Mouse (Mus musculus) forebrain, embryonic 16.5 days (tissue): ENCODE measurements around the gene Bub3. TPM values are rescaled to one million over a fixed set of nuclear protein-coding genes. Genes with fewer than 3 reads are reported as not detected.
A peak's percentile ranks its signal among the peaks of the same experiment; 100 is the strongest.

Experiments
- ATAC-seq: fragments of 200-750 bp; cut with Nextera tagmentation; 2 replicates; pipeline ENCODE4 v1.8.0; 2017; ENCODE audit warnings: mild to moderate bottlenecking, moderate library complexity
- H3K27ac ChIP-seq: fragments of 300-500 bp; sonication (generic); 2 replicates; pipeline ENCODE4 v1.5.1; 2014; ENCODE audit warnings: low read length, control low read depth
- H3K27me3 ChIP-seq: fragments of 300-500 bp; sonication (generic); replicated peaks from 2 replicates; pipeline ENCODE4 v1.6.1; 2014; ENCODE audit warnings: low read length; ENCODE audit not compliant: control insufficient read depth, insufficient read depth
- H3K36me3 ChIP-seq: fragments of 300-500 bp; sonication (generic); 2 replicates; pipeline ENCODE4 v1.6.1; 2014; ENCODE audit not compliant: control insufficient read depth, insufficient read depth
- H3K4me1 ChIP-seq: fragments of 300-500 bp; sonication (generic); replicated peaks from 2 replicates; pipeline ENCODE4 v1.6.1; 2014; ENCODE audit warnings: low read length; ENCODE audit not compliant: control insufficient read depth, insufficient read depth
- H3K4me2 ChIP-seq: fragments of 300-500 bp; sonication (generic); 2 replicates; pipeline ENCODE4 v1.6.1; 2014; ENCODE audit warnings: mild to moderate bottlenecking, low read length, control low read depth
- H3K4me3 ChIP-seq: fragments of 300-500 bp; sonication (generic); replicated peaks from 2 replicates; pipeline ENCODE4 v1.5.1; 2014; ENCODE audit warnings: mild to moderate bottlenecking, low read length, control low read depth
- H3K9ac ChIP-seq: fragments of 300-500 bp; sonication (generic); replicated peaks from 2 replicates; pipeline ENCODE4 v1.6.1; 2014; ENCODE audit warnings: low read depth, low read length, control low read depth
- H3K9me3 ChIP-seq: fragments of 300-500 bp; sonication (generic); 2 replicates; pipeline ENCODE4 v1.6.1; 2016; ENCODE audit warnings: low read length; ENCODE audit not compliant: control insufficient read depth
- WGBS: fragments of 180-500 bp; shearing (Covaris S2); extraction: QIAGEN DNeasy Blood & Tissue Kit; methylation state at CpG from one replicate; pipeline ENCODE4 v1.1.7; 2014; 5-methylcytosine and 5-hydroxymethylcytosine counted together
- polyA plus RNA-seq: library from polyadenylated mRNA; unstranded; fragments of >200 nt; fragmentation: Nextera tagmentation; extraction: Ambion mirVana; gene quantifications from 2 replicates; pipeline ENCODE4 v1.2.1, GENCODE M21; 2015

The Bub3 gene
- polyA plus RNA-seq, result 186 and 188 TPM in 2 replicates

DNA sequence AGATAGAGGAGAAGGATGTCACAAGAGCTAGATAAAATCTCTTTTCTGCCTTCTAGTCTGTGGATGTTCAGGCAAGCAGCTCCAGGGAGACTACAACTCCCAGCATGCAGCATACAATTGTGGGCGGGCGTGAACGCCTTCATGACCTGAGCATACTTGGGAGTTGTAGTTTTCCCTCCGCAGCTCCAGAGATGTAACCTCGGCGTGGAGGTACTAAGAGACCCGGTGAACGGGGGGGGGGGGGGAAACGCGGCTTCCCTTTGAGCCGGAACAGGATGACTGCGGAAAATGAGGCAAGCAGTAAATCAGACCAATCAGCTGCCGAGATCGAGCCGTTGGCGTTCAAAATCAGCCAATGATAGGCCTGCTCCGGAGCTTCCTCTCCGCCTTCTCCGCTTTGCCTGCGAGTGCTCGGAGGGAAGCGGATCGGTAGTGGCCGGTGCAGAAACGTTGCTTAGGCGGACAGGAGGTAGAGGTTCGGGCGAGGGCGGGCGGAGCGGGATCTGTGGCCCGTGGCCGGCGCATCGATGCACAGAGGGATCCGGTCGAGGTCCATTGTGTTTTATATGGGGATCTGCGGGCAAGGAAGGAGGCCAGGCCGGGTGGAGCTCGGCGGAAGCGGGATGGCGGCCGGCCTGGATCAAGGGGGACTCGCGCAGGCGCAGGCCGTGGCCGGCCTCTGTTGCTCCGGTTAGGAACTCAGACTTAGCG is at the start of gene Bub3:
Gene Bub3 (plus strand): TSS at position 237 of the 711 bp plus-strand sequence.
- WGBS, result under 1% methylated on average over 48 of the region's 51 CpGs
- H3K4me1 ChIP-seq, result peaks cover 18% of the 10 kb centered on the region
- H3K4me3 ChIP-seq, result peak within 1 kb of the TSS; percentile 70
- peaks cover 6% of the 10 kb centered on the region; the same call in 1 of the 2 replicates for H3K36me3 ChIP-seq
- ATAC-seq, result peak; percentile 99
- peak within 1 kb of the TSS; percentile 91 for H3K27ac ChIP-seq
- peak within 1 kb of the TSS; percentile 79 for H3K9ac ChIP-seq
- H3K27me3 ChIP-seq, result peaks cover 26% of the 10 kb centered on the region
- H3K9me3 ChIP-seq, result no peaks in the 10 kb centered on the region
- peak within 1 kb of the TSS; percentile 84 for H3K4me2 ChIP-seq

DNA sequence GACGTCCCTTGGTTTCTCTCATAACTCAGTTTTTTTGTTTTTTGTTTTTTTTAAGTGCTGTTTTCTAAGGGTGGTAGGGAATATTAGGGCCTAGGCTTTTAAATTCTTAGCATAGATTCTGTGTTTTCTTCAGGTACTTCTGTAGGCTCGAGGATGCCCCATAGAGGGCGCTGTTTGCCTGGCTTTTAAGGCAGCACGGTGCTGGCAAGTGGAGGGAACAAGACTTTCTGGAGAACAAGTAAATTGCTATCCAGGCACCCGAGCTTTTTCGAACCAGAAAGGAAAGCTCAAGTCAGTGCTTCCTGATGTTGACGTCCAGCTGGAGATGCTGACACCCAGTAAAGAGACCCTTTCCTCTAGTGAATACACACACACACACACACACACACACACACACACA is 20.0 kb upstream of the Bub3 start:
- peak; percentile 69 for ATAC-seq
- Histone ChIP-seq H3K4me3 (no peak overlapping the region), H3K36me3 (no peaks in the 10 kb centered on the region), H3K4me1 (peaks cover 21% of the 10 kb centered on the region), H3K4me2 (no peak overlapping the region), H3K9ac (no peak overlapping the region), H3K27me3 (peaks cover 76% of the 10 kb centered on the region), H3K9me3 (no peaks in the 10 kb centered on the region), H3K27ac (no peak overlapping the region)
- under 1% methylated on average over 7 of the region's 7 CpGs for WGBS

DNA sequence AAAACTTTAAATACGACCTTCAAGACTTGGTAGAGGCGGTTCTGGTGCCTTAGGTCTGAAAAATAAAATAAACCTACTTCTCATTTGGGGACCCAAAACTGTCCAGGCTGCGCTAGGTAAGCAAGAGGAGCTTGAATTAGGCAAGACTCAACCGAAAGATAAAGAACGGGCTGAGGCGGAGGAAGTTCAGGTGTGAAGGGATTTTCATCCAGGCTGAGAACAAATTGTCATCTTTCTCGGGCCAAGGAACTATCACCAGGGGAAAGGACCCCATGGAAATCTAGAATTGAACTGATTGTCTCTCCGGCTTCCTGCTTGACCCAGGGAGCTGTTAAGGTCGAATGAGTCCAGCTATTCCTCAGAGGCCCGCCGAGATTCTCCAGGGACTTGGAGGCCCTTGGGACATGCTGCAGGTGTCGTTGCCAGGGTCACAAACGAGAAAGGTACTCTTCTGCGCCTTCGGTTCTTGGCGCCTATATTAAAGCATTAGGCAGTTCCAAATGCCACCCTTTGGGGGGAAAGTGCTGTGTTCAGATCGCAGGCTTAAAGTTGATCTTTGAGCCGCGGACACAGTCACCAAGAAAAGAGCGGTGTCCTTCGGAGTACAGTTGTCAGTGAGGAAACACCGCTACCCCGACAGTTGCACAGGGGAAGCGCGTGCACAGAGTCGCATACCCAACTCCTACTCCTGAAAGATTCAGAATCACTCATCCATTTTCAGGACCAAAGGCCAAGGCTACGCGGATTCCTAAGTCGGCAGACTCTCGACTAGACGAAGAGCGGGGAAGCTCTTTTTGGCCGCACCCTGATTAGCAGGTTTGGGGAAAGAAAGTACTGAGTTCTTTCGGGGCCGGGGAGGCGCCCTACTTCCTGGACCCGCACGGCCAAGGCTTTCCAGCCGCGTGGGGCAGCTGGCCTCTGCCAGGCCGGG is 18.6 kb upstream of the Bub3 start:
- Histone ChIP-seq H3K9me3 (no peaks in the 10 kb centered on the region), H3K4me1 (peaks cover 21% of the 10 kb centered on the region), H3K9ac (no peak overlapping the region), H3K36me3 (no peaks in the 10 kb centered on the region), H3K4me2 (peak overlapping the region; percentile 43; the same call in 1 of the 2 replicates), H3K27me3 (peaks cover 85% of the 10 kb centered on the region), H3K4me3 (peak overlapping the region; percentile 4; the same call in 1 of the 2 replicates), H3K27ac (no peak overlapping the region)
- ATAC-seq, result no peak
- 2% methylated on average over 41 of the region's 41 CpGs for WGBS

DNA sequence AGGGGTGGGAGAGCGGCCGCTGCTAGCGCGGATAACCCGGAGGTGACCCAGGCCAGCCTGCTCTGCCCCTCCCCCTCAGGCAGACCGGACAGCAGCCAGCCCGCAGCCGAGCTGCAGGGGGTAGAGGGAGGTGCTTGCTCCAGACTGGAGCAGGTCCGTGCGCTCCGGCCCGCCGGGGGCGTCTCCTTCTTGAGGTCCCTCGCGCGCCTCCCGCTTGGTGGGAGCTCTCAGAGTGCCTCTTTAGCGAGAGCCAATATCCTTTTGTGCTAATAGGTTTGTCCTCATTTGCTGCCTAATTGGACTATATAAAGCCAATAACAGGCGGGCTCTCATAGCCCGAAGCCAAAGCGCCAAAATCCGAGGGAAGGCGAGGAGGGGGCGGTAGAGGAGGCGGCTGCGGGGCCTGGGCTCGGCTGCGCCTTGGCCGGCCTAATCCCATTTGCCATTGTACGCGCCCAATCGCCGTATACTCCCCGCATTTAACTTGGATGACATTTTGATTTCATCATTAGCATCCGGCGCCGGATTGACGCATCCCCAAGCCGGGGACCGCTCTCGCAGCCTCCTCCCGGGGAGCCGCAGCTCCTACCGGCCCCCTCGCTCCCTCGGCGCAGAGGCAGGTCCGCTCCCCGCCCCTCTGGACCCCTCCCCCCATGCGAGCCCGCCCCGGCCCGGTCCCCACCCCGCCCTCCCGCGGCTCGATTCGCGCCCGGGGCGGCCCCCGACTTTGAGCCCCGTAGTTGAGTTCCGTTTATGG is 17.7 kb upstream of the Bub3 start, which contains the start of gene Hmx3:
Gene Hmx3 (plus strand): TSS at position 753 of the 757 bp plus-strand sequence.
- Histone ChIP-seq H3K4me2 (peak within 1 kb of the TSS; percentile 43), H3K27me3 (peaks cover 81% of the 10 kb centered on the region), H3K27ac (no peak within 1 kb of the TSS), H3K4me3 (peak within 1 kb of the TSS; percentile 32), H3K9ac (no peak within 1 kb of the TSS), H3K36me3 (no peaks in the 10 kb centered on the region), H3K9me3 (no peaks in the 10 kb centered on the region), H3K4me1 (peaks cover 21% of the 10 kb centered on the region)
- WGBS, result under 1% methylated on average over 51 of the region's 65 CpGs
- peak; percentile 61 for ATAC-seq

DNA sequence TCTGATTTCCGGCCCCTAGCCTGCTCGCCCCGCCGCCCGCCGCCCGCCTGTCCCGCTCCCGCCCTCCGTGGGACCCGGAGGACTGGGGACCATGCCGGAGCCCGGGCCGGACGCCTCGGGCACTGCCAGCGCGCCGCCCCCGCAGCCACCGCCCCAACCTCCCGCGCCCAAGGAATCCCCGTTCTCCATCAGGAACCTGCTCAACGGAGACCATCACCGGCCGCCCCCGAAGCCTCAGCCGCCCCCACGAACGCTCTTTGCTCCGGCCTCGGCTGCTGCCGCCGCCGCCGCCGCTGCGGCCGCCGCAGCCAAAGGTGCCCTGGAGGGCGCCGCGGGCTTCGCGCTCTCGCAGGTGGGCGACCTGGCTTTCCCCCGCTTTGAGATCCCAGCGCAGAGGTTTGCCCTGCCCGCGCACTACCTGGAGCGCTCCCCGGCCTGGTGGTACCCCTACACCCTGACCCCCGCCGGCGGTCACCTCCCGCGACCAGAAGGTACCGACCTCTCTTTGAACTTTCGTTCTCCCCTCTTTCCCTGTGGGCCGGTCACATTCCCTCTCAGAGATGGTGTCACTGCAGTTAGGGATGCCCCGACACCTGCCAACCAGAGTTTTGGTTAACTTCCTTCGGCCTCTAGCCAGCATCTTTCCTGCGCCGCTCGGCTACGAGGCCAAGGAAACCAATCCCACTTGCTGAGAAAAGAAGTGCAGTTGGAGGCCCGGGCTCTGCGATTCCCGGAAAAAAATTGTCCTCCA is 17.0 kb upstream of the Bub3 start:
- no peak overlapping the region for H3K27ac ChIP-seq
- no peaks in the 10 kb centered on the region for H3K36me3 ChIP-seq
- H3K4me3 ChIP-seq, result peak overlapping the region; percentile 32
- H3K4me1 ChIP-seq, result peaks cover 21% of the 10 kb centered on the region
- no peak; the same call in 1 of the 2 replicates for ATAC-seq
- no peak overlapping the region for H3K9ac ChIP-seq
- peaks cover 81% of the 10 kb centered on the region for H3K27me3 ChIP-seq
- WGBS, result under 1% methylated on average over 65 of the region's 71 CpGs
- H3K4me2 ChIP-seq, result peak overlapping the region; percentile 43
- H3K9me3 ChIP-seq, result no peaks in the 10 kb centered on the region

DNA sequence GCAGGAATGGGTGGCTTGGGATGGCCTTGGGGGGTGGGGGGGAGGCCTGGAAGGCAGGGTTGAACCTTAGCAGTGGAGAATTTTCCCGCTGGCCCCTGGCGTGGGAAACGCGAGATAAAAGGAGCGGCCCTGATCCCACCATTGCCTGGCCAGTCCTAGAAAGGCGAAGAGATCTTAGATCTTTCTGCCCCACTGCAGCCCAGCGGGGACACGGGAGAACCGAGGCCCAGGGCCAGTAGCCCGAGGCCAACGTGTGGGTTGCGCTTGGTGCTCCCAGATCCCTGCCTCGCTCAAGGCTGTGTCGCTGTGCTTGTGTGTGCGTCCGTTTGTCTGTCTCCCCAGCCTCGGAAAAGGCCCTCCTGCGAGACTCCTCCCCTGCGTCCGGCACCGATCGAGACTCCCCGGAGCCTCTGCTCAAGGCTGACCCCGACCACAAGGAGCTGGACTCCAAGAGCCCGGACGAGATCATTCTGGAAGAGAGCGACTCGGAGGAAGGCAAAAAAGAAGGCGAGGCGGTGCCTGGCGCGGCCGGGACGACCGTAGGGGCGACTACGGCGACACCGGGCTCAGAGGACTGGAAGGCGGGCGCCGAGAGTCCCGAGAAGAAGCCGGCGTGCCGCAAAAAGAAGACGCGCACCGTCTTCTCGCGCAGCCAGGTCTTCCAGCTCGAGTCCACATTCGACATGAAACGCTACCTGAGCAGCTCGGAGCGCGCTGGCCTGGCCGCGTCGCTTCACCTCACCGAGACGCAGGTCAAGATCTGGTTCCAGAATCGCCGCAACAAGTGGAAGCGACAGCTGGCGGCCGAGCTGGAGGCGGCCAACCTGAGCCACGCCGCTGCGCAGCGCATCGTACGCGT is 16.2 kb upstream of the Bub3 start:
- no peaks in the 10 kb centered on the region for H3K36me3 ChIP-seq
- no peaks in the 10 kb centered on the region for H3K9me3 ChIP-seq
- WGBS, result under 1% methylated on average over 71 of the region's 75 CpGs
- H3K9ac ChIP-seq, result no peak overlapping the region
- ATAC-seq, result no peak
- H3K27ac ChIP-seq, result no peak overlapping the region
- H3K4me1 ChIP-seq, result peaks cover 21% of the 10 kb centered on the region
- peaks cover 81% of the 10 kb centered on the region for H3K27me3 ChIP-seq
- no peak overlapping the region for H3K4me2 ChIP-seq
- no peak overlapping the region for H3K4me3 ChIP-seq

DNA sequence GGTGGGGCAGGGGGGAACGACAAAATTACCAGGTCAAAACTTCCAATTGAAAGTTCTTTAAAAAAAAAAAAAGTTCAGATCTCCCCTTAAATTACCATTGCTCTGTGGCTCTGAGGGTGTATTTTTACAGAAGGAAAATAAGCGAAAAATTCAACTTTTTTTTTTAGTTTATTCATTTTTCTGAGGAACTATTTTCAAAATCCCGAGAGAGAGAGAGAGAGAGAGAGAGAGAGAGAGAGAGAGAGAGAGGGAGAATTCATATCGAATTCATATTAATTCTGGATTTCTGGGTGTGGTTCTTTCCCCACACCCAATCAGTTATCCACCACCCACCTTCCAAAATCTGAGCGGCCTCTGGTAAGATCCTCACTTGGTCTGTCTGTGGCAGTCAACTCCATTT is 15.2 kb upstream of the Bub3 start:
- H3K9ac ChIP-seq, result no peak overlapping the region
- peaks cover 80% of the 10 kb centered on the region for H3K27me3 ChIP-seq
- no peaks in the 10 kb centered on the region for H3K36me3 ChIP-seq
- WGBS, result 2% methylated on average over 5 of the region's 5 CpGs
- no peak overlapping the region for H3K27ac ChIP-seq
- no peak overlapping the region for H3K4me3 ChIP-seq
- no peaks in the 10 kb centered on the region for H3K9me3 ChIP-seq
- H3K4me2 ChIP-seq, result no peak overlapping the region
- no peak for ATAC-seq
- H3K4me1 ChIP-seq, result peaks cover 21% of the 10 kb centered on the region
